Comparison of ENCODE assay signal across 14 mouse cellular contexts in the genomic region with DNA sequence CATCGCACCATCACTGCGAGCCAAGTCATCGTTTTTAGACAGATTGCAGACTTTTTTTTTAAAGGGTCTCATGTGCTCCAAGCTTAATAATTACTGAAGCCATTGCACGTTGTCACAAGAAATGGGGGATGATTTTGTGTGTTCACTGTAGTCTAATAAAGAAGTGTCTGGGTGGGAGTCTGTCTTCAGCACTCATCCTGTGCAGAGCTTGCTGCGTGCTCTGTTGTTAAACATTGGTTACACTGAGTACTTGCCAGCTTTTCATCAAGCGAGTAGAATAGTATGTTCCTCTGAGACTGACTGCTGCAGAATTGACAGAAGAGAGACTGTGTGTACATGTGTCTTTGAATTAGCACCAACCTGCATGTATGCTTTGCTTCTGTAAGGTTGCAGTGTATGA. TPM values are rescaled to one million over a fixed set of nuclear protein-coding genes. Genes with fewer than 3 reads are reported as not detected.
DNase-seq lines count a peak whose midpoint lies in the region; ATAC-seq and TF ChIP-seq lines count a peak whose summit lies in the region.
"Had no signal": no experiment of that assay in that cellular context is flagged by ENCODE, and none has a peak within 500 bp of the region (broad histone marks: within the 10 kb centered on the region; RNA-seq: fewer than 3 reads in every experiment).

No protein-coding gene starts in this region.

- peaks cover 17% of the 10 kb centered on the region for H3K4me1 ChIP-seq in forebrain, embryonic 16.5 days (replicated peaks; ENCODE audit: control insufficient read depth, insufficient read depth, low read length)
- H3K4me1 ChIP-seq in forebrain, embryonic 14.5 days (ENCODE audit: control insufficient read depth, insufficient read depth, low read length) = peaks cover 4% of the 10 kb centered on the region; the same call in 1 of the 2 replicates
- peaks cover 15% of the 10 kb centered on the region for H3K4me1 ChIP-seq in kidney, embryonic 15.5 days
- H3K4me1 ChIP-seq in lung, embryonic 16.5 days (replicated peaks; ENCODE audit: control insufficient read depth, insufficient read depth, low read length) = peaks cover 15% of the 10 kb centered on the region
- H3K4me1 ChIP-seq in lung, postnatal 0 days (ENCODE audit: insufficient read depth, low read depth, low read length) = peaks cover 1% of the 10 kb centered on the region; the same call in 1 of the 2 replicates
- peaks cover 17% of the 10 kb centered on the region for H3K4me1 ChIP-seq in limb, embryonic 13.5 days

- H3K4me2 ChIP-seq in forebrain, embryonic 16.5 days (ENCODE audit: low read length) = peak overlapping the region; percentile 22
- H3K4me2 ChIP-seq in forebrain, embryonic 14.5 days (ENCODE audit: low read length) = no peak overlapping the region
- no peak overlapping the region for H3K4me2 ChIP-seq in kidney, embryonic 15.5 days
- peak overlapping the region; percentile 25 for H3K4me2 ChIP-seq in lung, embryonic 16.5 days (ENCODE audit: low read depth, low read length)
- H3K4me2 ChIP-seq in lung, postnatal 0 days (replicated peaks; ENCODE audit: low read depth, low read length) = no peak overlapping the region
- H3K4me2 ChIP-seq in limb, embryonic 13.5 days (replicated peaks) = no peak overlapping the region

- H3K9me3 ChIP-seq in forebrain, embryonic 16.5 days (ENCODE audit: control insufficient read depth, low read length) = no peaks in the 10 kb centered on the region
- H3K9me3 ChIP-seq in forebrain, embryonic 14.5 days (replicated peaks; ENCODE audit: control insufficient read depth, low read length) = no peaks in the 10 kb centered on the region
- H3K9me3 ChIP-seq in kidney, embryonic 15.5 days (replicated peaks) = no peaks in the 10 kb centered on the region
- no peaks in the 10 kb centered on the region for H3K9me3 ChIP-seq in lung, embryonic 16.5 days (ENCODE audit: control insufficient read depth, low read length)
- H3K9me3 ChIP-seq in lung, postnatal 0 days (ENCODE audit: low read length) = no peaks in the 10 kb centered on the region
- no peaks in the 10 kb centered on the region for H3K9me3 ChIP-seq in limb, embryonic 13.5 days

- WGBS in forebrain, embryonic 16.5 days = 55% methylated on average over 6 of the region's 6 CpGs
- 74% methylated on average over 6 of the region's 6 CpGs for WGBS in forebrain, embryonic 14.5 days
- 68% methylated on average over 6 of the region's 6 CpGs for WGBS in kidney, embryonic 15.5 days
- 53% methylated on average over 6 of the region's 6 CpGs for WGBS in lung, embryonic 16.5 days
- WGBS in lung, postnatal 0 days = 58% methylated on average over 6 of the region's 6 CpGs
- 72% methylated on average over 6 of the region's 6 CpGs for WGBS in limb, embryonic 13.5 days

- H3K4me3 ChIP-seq in forebrain, embryonic 16.5 days (replicated peaks; ENCODE audit: low read length) = no peak overlapping the region
- H3K4me3 ChIP-seq in forebrain, embryonic 14.5 days (ENCODE audit: low read depth, low read length) = no peak overlapping the region
- H3K4me3 ChIP-seq in kidney, embryonic 15.5 days (replicated peaks) = no peak overlapping the region
- no peak overlapping the region for H3K4me3 ChIP-seq in lung, embryonic 16.5 days (ENCODE audit: low read length)
- no peak overlapping the region for H3K4me3 ChIP-seq in lung, postnatal 0 days (ENCODE audit: low read depth, low read length)
- H3K4me3 ChIP-seq in limb, embryonic 13.5 days = no peak overlapping the region

- no peak for DNase-seq in forebrain, embryonic 14.5 days (ENCODE audit: low spot score)
- DNase-seq in kidney, postnatal 4 days = no peak
- no peak for DNase-seq in lung, postnatal 0 days (ENCODE audit: low spot score)
- DNase-seq: adrenal gland, postnatal 14 days; cerebellum, postnatal 14 days; lung, adult 2 months; right cerebral cortex, adult 18-20 months; spleen, adult 18-20 months had no signal

- TF ChIP-seq CTCF in lung, postnatal 0 days (IDR thresholded peaks at IDR 0.05) = no peak

- peak; percentile 70 for ATAC-seq in forebrain, embryonic 16.5 days
- ATAC-seq in forebrain, embryonic 14.5 days = no peak
- ATAC-seq in kidney, embryonic 15.5 days (replicated peaks; ENCODE audit: low FRiP score) = no peak
- ATAC-seq in lung, embryonic 16.5 days (ENCODE audit: low read depth) = peak; percentile 79
- no peak for ATAC-seq in lung, postnatal 0 days
- ATAC-seq in limb, embryonic 13.5 days (ENCODE audit: low FRiP score, low read depth) = no peak
- no peak for ATAC-seq in granulocyte monocyte progenitor cell, adult 5-6 weeks (replicated peaks; ENCODE audit: poor library complexity, severe bottlenecking)
- ATAC-seq: hindbrain, embryonic 16.5 days had no signal

- H3K27ac ChIP-seq in forebrain, embryonic 16.5 days (ENCODE audit: low read length) = peak overlapping the region; percentile 16
- no peak overlapping the region for H3K27ac ChIP-seq in forebrain, embryonic 14.5 days (ENCODE audit: low read depth, low read length)
- H3K27ac ChIP-seq in kidney, embryonic 15.5 days = peak overlapping the region; percentile 23; the same call in 1 of the 2 replicates
- H3K27ac ChIP-seq in lung, embryonic 16.5 days (ENCODE audit: low read length) = peak overlapping the region; percentile 67
- H3K27ac ChIP-seq in lung, postnatal 0 days (ENCODE audit: low read length) = no peak overlapping the region
- H3K27ac ChIP-seq in limb, embryonic 13.5 days = 0 out of 2 replicates have a peak overlapping the region, but pooled peaks have one; percentile 4

- no peak overlapping the region for H3K9ac ChIP-seq in forebrain, embryonic 16.5 days (replicated peaks; ENCODE audit: low read depth, low read length)
- no peak overlapping the region for H3K9ac ChIP-seq in forebrain, embryonic 14.5 days (ENCODE audit: low read length)
- H3K9ac ChIP-seq in kidney, embryonic 15.5 days = no peak overlapping the region
- H3K9ac ChIP-seq in lung, embryonic 16.5 days (ENCODE audit: low read length) = no peak overlapping the region
- H3K9ac ChIP-seq in lung, postnatal 0 days (replicated peaks; ENCODE audit: low read depth) = no peak overlapping the region
- H3K9ac ChIP-seq in limb, embryonic 13.5 days = no peak overlapping the region

- no peaks in the 10 kb centered on the region for H3K27me3 ChIP-seq in forebrain, embryonic 16.5 days (replicated peaks; ENCODE audit: control insufficient read depth, insufficient read depth, low read length)
- no peaks in the 10 kb centered on the region for H3K27me3 ChIP-seq in forebrain, embryonic 14.5 days (replicated peaks; ENCODE audit: control insufficient read depth, insufficient read depth, low read length)
- H3K27me3 ChIP-seq in kidney, embryonic 15.5 days = no peaks in the 10 kb centered on the region
- no peaks in the 10 kb centered on the region for H3K27me3 ChIP-seq in lung, embryonic 16.5 days (ENCODE audit: control insufficient read depth, insufficient read depth, low read depth, low read length)
- no peaks in the 10 kb centered on the region for H3K27me3 ChIP-seq in lung, postnatal 0 days (replicated peaks; ENCODE audit: insufficient read depth, low read length)
- no peaks in the 10 kb centered on the region for H3K27me3 ChIP-seq in limb, embryonic 13.5 days

- H3K36me3 ChIP-seq in forebrain, embryonic 16.5 days (ENCODE audit: control insufficient read depth, insufficient read depth) = no peaks in the 10 kb centered on the region
- H3K36me3 ChIP-seq in forebrain, embryonic 14.5 days (ENCODE audit: control insufficient read depth, insufficient read depth, low read length) = no peaks in the 10 kb centered on the region
- no peaks in the 10 kb centered on the region for H3K36me3 ChIP-seq in kidney, embryonic 15.5 days
- H3K36me3 ChIP-seq in lung, embryonic 16.5 days (ENCODE audit: control insufficient read depth, insufficient read depth, low read length) = no peaks in the 10 kb centered on the region
- H3K36me3 ChIP-seq in lung, postnatal 0 days (ENCODE audit: insufficient read depth, low read length) = no peaks in the 10 kb centered on the region
- no peaks in the 10 kb centered on the region; the same call in 1 of the 2 replicates for H3K36me3 ChIP-seq in limb, embryonic 13.5 days

- no peak for TF ChIP-seq EP300 in lung, postnatal 0 days (IDR thresholded peaks at IDR 0.05)

RNA-seq across cellular contexts. Expression of gene Mosmo, which starts 7.8 kb away (rescaled TPM):
- polyA plus RNA-seq in forebrain, embryonic 16.5 days (2015; fragmentation: Nextera tagmentation; extraction: Ambion mirVana) = 13.2 and 13.5 TPM in 2 replicates
- polyA plus RNA-seq in forebrain, embryonic 14.5 days (2014; fragmentation: Nextera tagmentation; extraction: Ambion mirVana) = 15.0 and 15.6 TPM in 2 replicates
- polyA plus RNA-seq in kidney, embryonic 15.5 days (2015; fragmentation: Nextera tagmentation; extraction: Ambion mirVana) = 12.3 and 13.3 TPM in 2 replicates
- polyA plus RNA-seq in lung, embryonic 16.5 days (2015; fragmentation: Nextera tagmentation; extraction: Ambion mirVana) = 9.8 and 11.7 TPM in 2 replicates
- polyA plus RNA-seq in lung, postnatal 0 days (2015; fragmentation: Nextera tagmentation; extraction: Ambion mirVana) = 13.1 and 13.2 TPM in 2 replicates
- polyA plus RNA-seq in limb, embryonic 13.5 days (2015; fragmentation: Nextera tagmentation; extraction: Ambion mirVana) = 16.1 and 16.4 TPM in 2 replicates
- total RNA-seq in granulocyte monocyte progenitor cell, adult 5-6 weeks (2014; fragmentation: Nextera tagmentation) = 16.8 and 48.8 TPM in 2 replicates
- total RNA-seq in granulocyte monocyte progenitor cell, adult 5-6 weeks (2017) = 12.7 and 15.7 TPM in 2 replicates

RNA-seq across cellular contexts. Expression of gene Pdzd9, which starts 15.1 kb away (rescaled TPM):
- 0.24 and 0.35 TPM in 2 replicates for polyA plus RNA-seq in forebrain, embryonic 16.5 days (2015; fragmentation: Nextera tagmentation; extraction: Ambion mirVana)
- 0.08 and 0.27 TPM in 2 replicates for polyA plus RNA-seq in forebrain, embryonic 14.5 days (2014; fragmentation: Nextera tagmentation; extraction: Ambion mirVana)
- polyA plus RNA-seq in kidney, embryonic 15.5 days (2015; fragmentation: Nextera tagmentation; extraction: Ambion mirVana) = 0.37 and 0.52 TPM in 2 replicates
- 0.20 and 0.28 TPM in 2 replicates for polyA plus RNA-seq in lung, embryonic 16.5 days (2015; fragmentation: Nextera tagmentation; extraction: Ambion mirVana)
- polyA plus RNA-seq in lung, postnatal 0 days (2015; fragmentation: Nextera tagmentation; extraction: Ambion mirVana) = 0.24 and 0.31 TPM in 2 replicates
- polyA plus RNA-seq in limb, embryonic 13.5 days (2015; fragmentation: Nextera tagmentation; extraction: Ambion mirVana) = 0.29 and 0.59 TPM in 2 replicates
- not detected in 2 replicates for total RNA-seq in granulocyte monocyte progenitor cell, adult 5-6 weeks (2014; fragmentation: Nextera tagmentation)
- not detected in 2 replicates for total RNA-seq in granulocyte monocyte progenitor cell, adult 5-6 weeks (2017)
- total RNA-seq: adrenal gland, postnatal 14 days had no signal
- polyA plus RNA-seq: lung, adult 2 months had no signal

RNA-seq across cellular contexts. Expression of gene Uqcrc2, which starts 50.3 kb away (rescaled TPM):
- polyA plus RNA-seq in forebrain, embryonic 16.5 days (2015; fragmentation: Nextera tagmentation; extraction: Ambion mirVana) = 225 and 231 TPM in 2 replicates
- 268 and 275 TPM in 2 replicates for polyA plus RNA-seq in forebrain, embryonic 14.5 days (2014; fragmentation: Nextera tagmentation; extraction: Ambion mirVana)
- 241 and 250 TPM in 2 replicates for polyA plus RNA-seq in kidney, embryonic 15.5 days (2015; fragmentation: Nextera tagmentation; extraction: Ambion mirVana)
- polyA plus RNA-seq in lung, embryonic 16.5 days (2015; fragmentation: Nextera tagmentation; extraction: Ambion mirVana) = 173 and 181 TPM in 2 replicates
- 118 and 123 TPM in 2 replicates for polyA plus RNA-seq in lung, postnatal 0 days (2015; fragmentation: Nextera tagmentation; extraction: Ambion mirVana)
- polyA plus RNA-seq in limb, embryonic 13.5 days (2015; fragmentation: Nextera tagmentation; extraction: Ambion mirVana) = 182 and 189 TPM in 2 replicates
- total RNA-seq in granulocyte monocyte progenitor cell, adult 5-6 weeks (2014; fragmentation: Nextera tagmentation) = 156 and 193 TPM in 2 replicates
- total RNA-seq in granulocyte monocyte progenitor cell, adult 5-6 weeks (2017) = 141 and 174 TPM in 2 replicates

RNA-seq across cellular contexts. Expression of gene Vwa3a, which starts 53.9 kb away (rescaled TPM):
- polyA plus RNA-seq in forebrain, embryonic 16.5 days (2015; fragmentation: Nextera tagmentation; extraction: Ambion mirVana) = 0.91 and 2.0 TPM in 2 replicates
- polyA plus RNA-seq in forebrain, embryonic 14.5 days (2014; fragmentation: Nextera tagmentation; extraction: Ambion mirVana) = 1.1 and 1.6 TPM in 2 replicates
- polyA plus RNA-seq in kidney, embryonic 15.5 days (2015; fragmentation: Nextera tagmentation; extraction: Ambion mirVana) = 0.10 and 0.17 TPM in 2 replicates
- 2.3 and 2.9 TPM in 2 replicates for polyA plus RNA-seq in lung, embryonic 16.5 days (2015; fragmentation: Nextera tagmentation; extraction: Ambion mirVana)
- 2.4 and 3.3 TPM in 2 replicates for polyA plus RNA-seq in lung, postnatal 0 days (2015; fragmentation: Nextera tagmentation; extraction: Ambion mirVana)
- 0.10 and 0.20 TPM in 2 replicates for polyA plus RNA-seq in limb, embryonic 13.5 days (2015; fragmentation: Nextera tagmentation; extraction: Ambion mirVana)
- not detected in 2 replicates for total RNA-seq in granulocyte monocyte progenitor cell, adult 5-6 weeks (2014; fragmentation: Nextera tagmentation)
- total RNA-seq in granulocyte monocyte progenitor cell, adult 5-6 weeks (2017) = not detected in 2 replicates

Comparison
In these comparisons a context has a peak if more than half of its experiments do, and no peak if none do; other contexts are left out.
1. ATAC-seq: peak in forebrain, embryonic 16.5 days (single experiment) and lung, embryonic 16.5 days (single experiment); none in forebrain, embryonic 14.5 days (single experiment), kidney, embryonic 15.5 days (single experiment), lung, postnatal 0 days (single experiment), limb, embryonic 13.5 days (single experiment) and granulocyte monocyte progenitor cell, adult 5-6 weeks (single experiment).
2. H3K27ac ChIP-seq: peak in forebrain, embryonic 16.5 days (single experiment), kidney, embryonic 15.5 days (single experiment), lung, embryonic 16.5 days (single experiment) and limb, embryonic 13.5 days (single experiment); none in forebrain, embryonic 14.5 days (single experiment) and lung, postnatal 0 days (single experiment).
3. H3K4me2 ChIP-seq: peak in forebrain, embryonic 16.5 days (single experiment) and lung, embryonic 16.5 days (single experiment); none in forebrain, embryonic 14.5 days (single experiment), kidney, embryonic 15.5 days (single experiment), lung, postnatal 0 days (single experiment) and limb, embryonic 13.5 days (single experiment).